Mouse (Mus musculus): ENCODE results near the gene Nudt17.
"Not testable (repeated sequence)": the region's sequence is repeated elsewhere in the genome, so short reads cannot be mapped to it uniquely, and the experiment has no call there.

Gene Nudt17

DNA sequence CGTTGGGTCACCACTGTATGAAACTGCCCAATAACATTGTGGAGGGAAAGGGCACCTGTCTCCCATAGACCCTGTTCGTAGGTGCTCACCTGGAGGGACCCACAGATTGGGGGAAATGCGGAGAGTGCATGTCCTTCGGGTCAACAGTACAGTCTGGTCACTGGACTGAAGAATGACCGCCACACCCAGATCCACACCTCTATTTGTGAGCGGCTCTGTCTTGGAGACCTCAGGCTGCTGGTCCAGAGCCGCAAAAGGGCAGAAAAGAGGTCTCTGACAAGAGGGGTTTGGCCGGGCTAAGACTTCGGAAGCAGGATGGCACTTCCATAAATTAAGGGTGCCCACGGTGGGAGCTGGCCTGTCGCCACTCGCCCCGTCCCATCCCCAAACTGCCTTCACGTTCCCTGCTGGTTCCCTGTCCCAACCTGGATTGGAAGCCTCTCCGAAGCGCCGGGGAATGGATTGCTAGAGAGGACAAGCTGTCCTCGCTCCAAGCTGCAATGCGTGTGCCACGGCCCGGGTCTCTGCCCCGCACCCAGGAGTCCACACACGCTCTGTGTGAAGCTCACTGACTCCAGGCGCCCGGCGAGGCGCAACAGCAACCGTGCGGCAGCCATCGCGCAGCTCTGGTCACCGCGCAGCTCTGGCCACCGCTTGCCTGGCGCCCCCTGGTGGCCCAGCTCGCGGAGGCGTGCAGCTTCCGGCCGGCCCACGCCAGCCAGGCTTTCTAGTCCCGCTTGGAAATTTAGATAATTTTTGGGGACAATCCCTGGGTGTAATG lies at the start of gene Nudt17:
Gene Nudt17 (minus strand): TSS at position 660 of the 781 bp plus-strand sequence.
- peak; percentile 44 for DNase-seq (ENCODE audit: low spot score)

DNA sequence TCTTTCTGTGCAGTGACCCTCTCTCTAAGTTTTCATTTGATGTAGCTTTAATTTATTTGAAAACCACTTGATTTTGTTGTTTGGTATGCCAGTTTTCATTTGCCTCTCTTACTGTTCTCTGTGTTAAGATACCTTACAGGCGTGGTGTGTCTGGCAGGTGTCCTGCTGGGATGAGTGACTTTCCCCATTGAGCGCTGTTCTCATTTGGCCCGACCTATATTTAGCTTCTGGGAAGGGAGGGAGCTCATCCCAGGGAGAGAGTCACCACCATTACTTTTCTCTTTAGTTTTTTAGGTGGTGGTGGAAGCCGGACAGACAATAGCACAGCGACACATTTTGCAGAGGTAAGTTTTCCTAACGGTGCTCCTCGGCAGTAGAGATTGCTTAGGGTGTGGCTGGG lies 49.3 kb upstream of the Nudt17 start:
- DNase-seq (ENCODE audit: low spot score), result no peak

DNA sequence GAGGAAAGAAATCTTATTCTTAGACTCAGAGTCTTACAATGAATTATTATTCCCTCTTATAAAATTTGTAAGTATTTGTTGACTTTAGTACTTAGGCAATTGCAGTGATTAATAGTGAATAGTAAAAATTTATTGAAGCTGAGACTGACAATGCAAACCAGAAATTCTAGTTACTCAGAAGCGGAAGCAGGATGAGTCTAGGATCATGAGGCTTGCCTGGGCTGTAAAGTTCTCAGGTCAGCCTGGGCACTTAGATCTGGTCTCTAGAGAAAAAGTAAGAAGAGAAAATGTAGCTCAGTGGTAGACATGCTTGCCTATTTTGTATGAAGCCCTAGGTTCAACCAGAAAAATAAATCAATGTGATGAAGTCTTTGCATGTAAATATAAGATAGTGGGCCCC lies 47.6 kb upstream of the Nudt17 start:
- no peak for DNase-seq (ENCODE audit: low spot score)

DNA sequence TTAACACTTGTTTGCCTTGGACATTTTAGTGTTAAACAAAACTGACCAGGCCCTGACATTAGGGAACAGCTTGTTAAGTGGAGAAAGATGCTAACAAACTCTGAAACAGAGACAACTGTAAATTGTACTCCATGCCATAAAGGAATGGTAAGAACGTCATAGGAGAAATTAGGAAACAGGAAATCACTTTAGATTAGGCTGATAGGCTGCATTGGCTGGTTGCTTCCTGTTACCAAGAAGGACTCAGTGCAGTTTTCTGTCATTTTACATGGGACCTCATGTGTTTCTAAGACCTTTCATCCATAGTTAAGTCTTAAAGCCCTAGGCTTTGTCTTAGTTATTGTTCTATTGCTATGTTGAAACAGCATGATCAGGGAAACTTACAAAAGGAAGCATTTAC lies 38.5 kb upstream of the Nudt17 start:
- DNase-seq (ENCODE audit: low spot score), result no peak

DNA sequence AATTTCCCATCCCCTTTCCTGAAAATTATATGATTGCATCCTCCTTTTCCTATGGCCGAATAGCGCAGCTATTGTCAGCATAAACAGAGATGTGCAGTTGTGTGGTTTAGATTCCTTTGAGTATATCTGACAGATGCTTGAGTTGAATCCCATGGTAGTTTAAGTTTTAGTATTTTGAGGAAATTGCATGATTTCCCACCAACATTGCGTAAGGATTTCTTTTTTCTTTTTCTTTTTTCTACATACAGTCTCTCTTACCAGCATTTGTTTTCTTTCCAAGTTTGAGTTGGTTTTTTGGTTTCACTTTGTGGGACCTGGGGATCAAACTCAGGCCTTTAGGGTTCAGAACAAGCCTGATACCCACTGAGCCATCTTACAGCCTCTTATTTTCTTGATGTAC lies 36.0 kb upstream of the Nudt17 start:
- DNase-seq (ENCODE audit: low spot score), result no peak

DNA sequence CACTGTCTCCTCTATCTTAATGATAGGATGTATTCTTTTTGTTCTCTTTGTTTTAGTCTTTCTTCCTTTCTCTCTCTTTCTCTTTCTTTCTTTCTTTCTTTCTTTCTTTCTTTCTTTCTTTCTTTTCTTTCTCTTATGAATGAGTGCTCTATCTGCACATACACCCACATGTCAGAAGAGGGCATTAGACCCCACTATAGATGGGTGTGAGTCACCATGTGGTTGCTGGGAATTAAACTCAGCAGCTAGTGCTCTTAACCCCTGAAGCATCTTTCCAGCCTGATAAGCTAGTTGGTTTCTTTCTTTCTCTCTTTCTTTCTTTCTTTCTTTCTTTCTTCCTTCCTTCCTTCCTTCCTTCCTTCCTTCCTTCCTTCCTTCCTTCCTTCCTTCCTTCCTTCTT lies 31.9 kb upstream of the Nudt17 start:
- DNase-seq (ENCODE audit: low spot score), result not testable (repeated sequence)

DNA sequence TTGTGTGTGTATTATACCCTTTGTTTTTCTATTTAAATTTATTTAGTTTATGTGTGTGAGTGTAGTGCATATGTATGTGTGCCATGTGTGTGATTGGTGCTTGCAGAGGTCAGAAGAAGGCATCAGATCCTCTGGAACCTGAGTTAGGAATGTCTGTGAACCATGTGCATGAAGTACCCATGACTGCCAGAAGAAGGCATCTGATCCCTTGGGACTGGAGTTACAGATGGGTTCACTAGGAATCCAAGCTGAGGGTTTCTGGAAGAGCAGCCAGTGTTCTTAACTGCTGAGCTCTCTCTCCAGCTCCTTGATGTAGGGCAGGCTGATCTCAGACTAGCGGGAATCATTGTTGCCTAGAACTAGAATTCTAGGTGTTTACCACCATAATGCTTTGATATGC lies 29.6 kb upstream of the Nudt17 start:
- no peak for DNase-seq (ENCODE audit: low spot score)

DNA sequence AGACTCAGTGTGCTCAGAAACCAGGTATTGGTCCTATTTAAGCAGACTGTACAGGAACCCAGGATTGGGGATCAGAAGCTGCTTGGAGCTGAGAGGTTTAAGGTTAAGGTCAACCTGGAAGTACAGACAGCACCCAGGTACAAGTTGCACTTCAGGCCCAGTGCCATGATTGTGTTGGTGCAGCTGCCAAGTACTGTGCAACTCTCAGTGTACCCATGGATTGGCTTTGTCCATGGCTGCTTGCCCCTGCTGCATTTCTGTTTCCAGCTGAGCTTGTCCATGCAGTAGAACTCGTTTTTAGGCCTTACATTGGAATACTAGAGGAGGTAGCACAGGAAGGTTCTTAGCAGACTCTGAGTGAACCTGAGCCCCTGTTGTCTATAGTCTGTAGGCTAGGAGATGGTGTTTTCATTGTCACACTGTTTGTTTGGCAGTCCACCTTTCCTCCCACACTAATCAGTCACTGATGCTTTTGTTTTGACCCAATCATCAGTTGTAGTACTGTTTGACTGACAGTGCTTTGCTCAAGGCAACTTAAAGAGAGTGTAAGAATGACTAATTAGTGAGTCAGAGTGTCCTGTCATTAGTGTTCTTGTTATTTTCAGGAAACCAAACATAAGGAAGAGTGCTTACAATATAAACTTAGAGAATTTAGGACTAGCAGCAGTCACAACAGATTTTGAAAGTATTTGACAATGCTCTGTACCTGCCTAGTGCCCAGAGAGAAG lies 28.8 kb upstream of the Nudt17 start:
- DNase-seq (ENCODE audit: low spot score), result no peak

DNA sequence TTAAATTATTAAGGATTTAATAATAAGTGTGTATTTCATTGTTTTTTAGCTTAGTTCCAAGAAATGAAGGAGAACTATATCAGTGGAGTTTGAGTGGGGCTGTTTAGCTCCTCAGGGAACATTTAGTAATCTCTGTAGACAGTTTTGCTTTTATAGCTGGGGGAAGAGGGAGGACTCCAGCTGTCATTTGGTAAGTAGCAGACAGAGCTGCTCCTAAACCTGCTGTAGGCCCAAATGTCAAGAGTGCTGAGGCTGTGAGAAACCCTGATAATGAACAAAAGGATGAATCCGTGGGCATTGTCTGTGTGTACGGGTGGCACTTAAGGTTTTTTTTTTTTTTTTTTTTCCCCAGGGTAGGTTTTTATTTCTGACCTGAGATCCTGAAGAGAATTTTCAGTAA lies 26.8 kb upstream of the Nudt17 start:
- DNase-seq (ENCODE audit: low spot score), result no peak

DNA sequence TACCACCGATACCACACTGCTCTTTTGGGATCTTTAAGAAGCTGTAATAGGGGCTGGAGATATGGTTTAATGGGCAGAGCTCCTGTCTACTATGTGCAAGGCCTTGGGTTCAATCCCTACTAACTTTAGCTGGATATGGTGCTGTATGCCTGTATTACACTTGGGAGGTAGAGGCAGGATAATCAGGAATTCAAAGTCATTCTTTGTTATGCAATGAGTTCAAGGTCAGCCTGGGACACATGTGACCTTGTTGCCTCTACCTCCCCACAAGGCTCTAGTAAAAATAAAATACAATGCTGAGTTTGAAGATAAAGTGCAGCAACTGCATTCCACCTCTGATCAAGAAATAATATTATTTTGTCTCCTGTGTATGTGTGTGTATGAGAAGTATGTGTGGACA lies 25.6 kb upstream of the Nudt17 start:
- DNase-seq (ENCODE audit: low spot score), result no peak

DNA sequence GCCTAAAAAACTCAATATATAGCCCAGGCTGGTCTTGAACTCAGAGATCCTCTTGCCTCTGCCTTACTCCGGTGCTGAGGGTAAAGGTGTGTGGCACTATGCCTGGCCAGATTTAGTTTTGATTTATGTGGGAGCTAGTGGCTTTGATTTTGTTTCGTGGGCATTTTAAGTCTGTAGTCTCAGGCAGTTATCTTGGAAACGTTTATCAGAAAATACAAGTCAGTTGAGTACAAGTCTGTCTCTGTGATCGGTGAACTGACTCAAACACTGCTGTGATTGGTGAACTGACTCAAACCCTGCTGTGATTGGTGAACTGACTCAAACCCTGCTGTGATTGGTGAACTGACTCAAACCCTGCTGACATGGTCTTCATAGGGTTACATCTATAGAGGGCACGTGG lies 22.4 kb upstream of the Nudt17 start:
- DNase-seq (ENCODE audit: low spot score), result no peak

DNA sequence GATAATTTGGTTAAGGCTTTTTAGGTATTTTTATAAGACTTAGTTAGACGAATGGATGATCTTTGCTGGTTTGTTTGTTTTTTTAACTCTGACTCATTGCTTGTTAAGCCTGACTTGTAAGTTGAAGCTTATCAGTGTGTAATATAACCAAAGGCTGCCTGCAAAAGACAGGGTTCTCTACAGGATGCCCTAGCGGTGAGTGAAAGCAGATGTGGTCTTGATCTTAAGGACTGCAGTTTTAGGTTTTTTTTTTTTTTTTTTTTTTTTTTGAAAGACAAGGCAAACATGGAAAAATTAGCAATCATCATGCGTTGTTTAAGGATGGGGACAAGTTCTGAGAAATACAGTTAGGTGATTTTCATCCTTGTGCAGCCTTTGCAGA lies 21.0 kb upstream of the Nudt17 start:
- DNase-seq (ENCODE audit: low spot score), result no peak

DNA sequence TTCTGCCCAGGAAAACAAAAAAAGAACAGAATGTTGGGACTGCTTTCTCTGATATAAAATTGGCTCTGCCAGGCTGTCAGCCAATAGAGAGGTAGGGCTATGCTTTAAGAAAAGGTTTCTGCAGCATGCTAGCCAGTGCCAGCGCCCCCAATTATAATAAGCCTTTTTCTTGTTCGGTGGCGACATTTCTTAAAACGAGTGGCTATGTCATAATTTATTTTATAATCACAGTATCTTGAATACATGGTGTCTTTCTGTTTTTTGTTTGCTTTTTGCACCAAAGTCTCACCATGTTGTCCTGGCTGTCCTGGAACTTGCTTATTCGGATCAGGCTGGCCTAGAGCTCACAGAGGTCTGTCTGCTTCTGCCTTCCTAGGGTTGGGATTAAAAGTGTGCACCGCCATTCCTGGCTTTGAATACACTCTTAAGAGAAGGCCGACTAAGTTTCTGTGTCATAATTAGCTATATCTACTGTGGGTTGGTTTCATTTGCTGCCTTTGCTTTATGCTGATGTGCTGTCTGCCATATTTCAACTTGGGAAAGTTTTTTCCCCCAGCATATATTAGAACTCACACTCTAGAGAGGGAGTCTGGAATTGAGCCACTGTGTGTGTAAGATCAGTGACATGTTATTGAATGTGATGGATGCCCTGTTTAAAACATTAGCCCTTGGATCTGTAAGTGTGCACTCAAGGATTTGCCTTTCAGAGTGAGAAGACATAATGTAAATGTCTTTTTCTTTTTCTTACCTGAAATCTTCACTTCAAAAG lies 20.5 kb upstream of the Nudt17 start:
- no peak for DNase-seq (ENCODE audit: low spot score)

DNA sequence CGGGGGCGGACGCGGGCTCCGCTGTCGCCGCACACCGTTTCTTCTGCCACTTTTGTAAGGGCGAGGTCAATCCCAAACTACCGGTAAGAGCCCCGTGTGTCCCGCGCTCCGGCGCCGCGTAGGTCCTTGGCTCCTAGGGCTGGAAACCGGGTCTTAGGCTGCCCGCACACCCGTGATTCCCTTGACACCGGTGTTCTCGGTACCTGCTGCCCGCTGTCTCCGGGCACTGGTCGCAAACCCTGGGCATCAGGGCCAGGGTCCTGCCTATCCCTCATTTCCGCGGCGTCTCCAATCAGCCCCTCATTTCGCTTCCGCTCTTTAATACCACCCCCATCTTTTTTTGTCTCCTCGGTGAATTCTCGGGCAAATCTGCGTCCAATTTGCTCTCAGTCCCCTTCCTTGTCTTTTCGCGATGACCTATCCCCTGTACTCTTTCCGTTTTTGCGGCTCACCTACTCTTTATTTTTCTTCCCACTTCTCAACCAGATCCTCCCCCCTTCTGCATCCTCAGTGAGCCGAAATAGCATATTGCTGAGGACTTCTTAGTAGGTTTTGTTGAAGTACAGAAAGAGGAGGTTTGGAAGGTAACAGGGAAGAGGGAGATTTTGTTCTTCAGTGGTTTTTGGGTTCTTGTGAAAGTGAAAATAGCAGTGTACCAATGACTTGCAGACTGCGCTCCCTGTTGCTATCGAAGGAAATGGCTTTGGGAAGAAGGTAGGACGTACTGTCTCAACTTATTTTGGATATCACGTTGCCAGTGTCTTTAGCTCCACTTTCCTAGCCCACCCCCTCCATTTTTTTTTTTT lies 19.7 kb upstream of the Nudt17 start:
- DNase-seq (ENCODE audit: low spot score), result no peak

DNA sequence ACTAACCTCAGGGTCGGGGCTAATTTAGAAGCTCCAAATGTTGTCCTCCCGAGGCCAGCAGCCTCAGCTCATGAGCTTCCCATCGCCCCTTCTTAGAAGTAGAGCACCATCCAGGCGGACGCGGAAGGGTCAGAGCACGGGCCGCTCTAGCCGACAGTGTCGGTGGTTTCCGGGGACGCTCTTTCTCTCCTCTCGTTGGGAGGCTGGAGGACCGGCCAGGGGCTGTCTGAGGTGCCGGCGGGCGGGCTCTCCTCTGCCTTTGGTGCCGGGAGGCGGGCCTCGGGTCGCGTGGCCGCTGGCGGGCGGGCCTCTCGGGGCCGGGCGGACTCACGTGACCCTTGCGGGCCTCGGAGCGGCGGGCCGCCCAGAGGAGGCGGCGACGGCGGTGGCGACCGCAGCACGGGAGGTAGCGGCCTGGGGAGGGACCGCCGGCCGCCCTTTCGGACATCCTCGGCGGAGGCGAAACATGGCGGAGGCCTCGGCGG lies 19.0 kb upstream of the Nudt17 start, which contains the start of the genes Polr3c and Rnf115:
Gene Polr3c (minus strand): TSS at position 286 of the 485 bp plus-strand sequence.
Gene Rnf115 (plus strand): TSS at position 322 of the 485 bp plus-strand sequence.
- DNase-seq (ENCODE audit: low spot score), result peak; percentile 81

DNA sequence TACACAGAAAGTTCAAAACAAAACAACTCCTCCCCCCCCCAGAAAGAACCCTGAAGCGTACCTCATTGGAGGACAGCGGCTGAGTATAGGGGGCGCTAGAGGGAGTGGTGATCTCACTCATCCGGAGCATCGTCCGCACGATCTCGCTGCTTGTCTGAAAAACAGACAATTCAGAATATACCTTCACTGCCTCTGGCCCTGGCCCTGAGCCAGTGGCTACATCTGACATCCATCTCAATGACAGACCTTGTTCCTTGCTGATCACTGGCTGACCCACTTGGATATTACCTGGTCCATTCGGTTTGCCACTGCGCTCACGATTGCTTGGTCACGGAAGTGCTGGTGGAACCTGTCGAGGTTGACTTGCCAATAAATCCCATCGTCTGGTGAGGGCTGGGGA lies 10.8 kb upstream of the Nudt17 start:
- DNase-seq (ENCODE audit: low spot score), result no peak

DNA sequence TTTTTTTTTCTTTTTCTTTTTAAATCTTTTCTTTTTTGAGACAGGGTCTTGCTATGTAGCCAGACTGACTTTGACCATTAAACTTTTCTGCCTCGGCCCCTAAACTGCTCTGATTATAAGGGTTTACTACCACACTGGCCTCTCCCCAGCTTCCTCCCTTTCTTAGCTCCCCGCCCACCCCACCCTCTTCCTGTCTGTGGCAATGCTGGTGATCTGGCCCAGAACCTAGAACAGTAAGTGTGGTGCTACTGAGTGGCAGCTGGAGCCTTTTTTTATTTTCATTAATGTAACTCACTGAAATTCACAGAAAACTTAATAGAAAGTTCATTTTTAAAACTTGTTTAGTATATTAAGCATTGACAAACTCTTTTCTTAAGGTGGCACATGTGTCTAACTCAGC lies 7.5 kb upstream of the Nudt17 start:
- no peak for DNase-seq (ENCODE audit: low spot score)

DNA sequence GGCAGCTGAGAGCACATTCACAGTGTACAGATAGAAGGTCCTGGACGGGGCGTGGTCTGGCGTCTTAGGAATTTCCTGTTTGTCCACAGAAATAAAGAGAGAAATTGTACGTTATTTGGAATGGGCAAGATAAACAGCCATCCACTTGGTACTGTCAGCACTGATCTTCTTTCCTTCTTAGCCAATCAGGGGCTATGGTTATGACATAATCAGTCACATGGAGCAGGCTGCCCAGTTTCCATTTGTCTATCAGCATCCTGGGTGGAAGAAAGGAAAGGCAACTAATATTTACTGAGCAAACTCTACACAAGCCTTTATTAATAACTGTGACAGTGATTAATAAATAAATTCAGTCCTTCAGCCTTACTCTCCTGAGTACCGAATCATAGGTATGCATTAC lies 5.9 kb upstream of the Nudt17 start:
- no peak for DNase-seq (ENCODE audit: low spot score)

DNA sequence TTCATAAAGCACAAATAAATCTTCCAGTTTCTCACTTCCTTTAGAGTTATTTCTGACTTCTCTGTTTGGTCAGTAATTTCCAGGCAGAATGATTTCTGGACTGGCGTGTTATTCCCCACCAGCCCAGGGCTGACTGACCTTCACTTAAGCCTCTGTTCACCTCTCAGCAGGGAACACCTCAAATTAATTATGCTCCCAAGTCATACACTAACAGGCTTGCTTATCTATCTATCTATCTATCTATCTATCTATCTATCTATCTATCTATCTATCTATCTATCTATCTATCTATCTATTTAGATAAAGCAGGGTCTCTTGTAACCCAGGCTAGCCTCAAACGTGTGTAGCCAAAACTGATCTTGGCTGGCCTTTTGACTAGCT lies 312 bp upstream of the Nudt17 start:
- no peak for DNase-seq (ENCODE audit: low spot score)

DNA sequence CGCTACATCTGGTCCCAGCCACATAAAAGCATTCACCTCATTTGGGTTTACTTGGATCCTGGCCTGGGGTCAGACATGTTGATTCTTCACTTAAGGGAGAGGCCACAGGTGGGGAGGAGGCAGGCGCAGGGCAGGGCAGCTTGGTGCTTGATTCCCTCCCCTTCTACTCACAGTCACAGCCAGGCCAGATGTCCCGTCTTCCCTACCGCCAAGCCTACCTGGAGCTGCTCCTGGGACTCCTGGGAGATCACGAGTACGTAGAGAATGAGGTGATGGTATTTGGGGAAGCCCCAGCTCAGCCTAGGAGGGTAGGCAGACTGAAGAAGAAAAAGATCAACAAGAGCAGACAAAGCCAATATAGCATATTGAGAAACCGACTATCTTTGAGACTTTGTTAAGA lies 1.4 kb downstream of the Nudt17 start:
- DNase-seq (ENCODE audit: low spot score), result no peak

DNA sequence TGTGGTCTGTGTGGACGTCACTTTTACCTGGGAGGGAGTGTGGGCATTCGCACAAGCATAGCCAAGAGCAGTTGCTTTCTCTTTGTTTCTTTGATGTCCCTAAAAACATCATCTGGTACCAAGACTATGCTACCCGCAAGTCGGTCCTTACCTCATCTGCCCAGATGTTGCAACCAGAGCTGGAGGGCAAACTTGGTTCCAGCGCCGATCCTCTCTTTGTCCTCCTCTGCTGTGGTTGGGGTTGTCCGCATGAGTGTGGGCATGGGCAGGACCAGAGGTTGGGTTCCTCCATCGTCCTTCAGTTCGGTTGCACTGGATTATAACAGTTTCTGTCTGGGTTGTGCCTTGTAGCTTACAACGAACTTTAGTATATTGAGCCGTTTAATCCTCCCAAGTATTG lies 2.1 kb downstream of the Nudt17 start:
- no peak for DNase-seq (ENCODE audit: low spot score)

DNA sequence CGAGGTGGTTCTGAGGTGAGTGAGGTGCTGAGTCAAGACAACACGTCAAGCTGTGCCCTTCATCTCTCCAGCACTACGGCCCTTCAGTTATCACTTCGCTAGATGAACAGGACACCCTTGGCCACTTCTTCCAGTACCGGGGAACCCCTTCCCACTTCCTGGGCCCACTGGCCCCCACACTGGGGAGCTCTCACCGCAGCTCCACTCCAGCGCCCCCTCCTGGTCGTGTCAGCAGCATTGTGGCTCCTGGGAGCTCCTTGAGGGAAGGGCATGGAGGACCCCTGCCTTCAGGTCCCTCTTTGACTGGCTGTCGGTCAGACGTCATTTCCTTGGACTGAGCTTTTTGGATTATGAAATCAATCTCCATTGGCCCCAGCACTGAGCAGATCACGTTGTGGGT lies 3.6 kb downstream of the Nudt17 start:
- DNase-seq (ENCODE audit: low spot score), result no peak

Measured in layer of hippocampus, adult 9-10 months (tissue).